8 mouse cellular contexts compared by ENCODE assay signal in genomic region chr8:121949222-121949800, GRCm38 (mm10). TPM values are rescaled to one million over a fixed set of nuclear protein-coding genes. Genes with fewer than 3 reads are reported as not detected.
DNase-seq lines count a peak whose midpoint lies in the region; ATAC-seq lines count a peak whose summit lies in the region.

Gene Banp, plus strand, starts transcription at chr8:121949750.

- H3K4me3 ChIP-seq in embryonic facial prominence, embryonic 11.5 days (ENCODE audit: low read depth, low read length) = peak within 1 kb of the TSS; percentile 95
- H3K4me3 ChIP-seq in hindbrain, embryonic 11.5 days (ENCODE audit: low read depth, low read length) = peak within 1 kb of the TSS; percentile 95
- peak within 1 kb of the TSS; percentile 94 for H3K4me3 ChIP-seq in liver, embryonic 12.5 days

- no peaks in the 10 kb centered on the region for H3K9me3 ChIP-seq in embryonic facial prominence, embryonic 11.5 days (replicated peaks; ENCODE audit: control insufficient read depth, low read length)
- H3K9me3 ChIP-seq in hindbrain, embryonic 11.5 days (ENCODE audit: control insufficient read depth, low read length) = no peaks in the 10 kb centered on the region
- H3K9me3 ChIP-seq in liver, embryonic 12.5 days (replicated peaks) = no peaks in the 10 kb centered on the region

- peak within 1 kb of the TSS; percentile 79 for H3K4me2 ChIP-seq in embryonic facial prominence, embryonic 11.5 days (ENCODE audit: low read depth, low read length)
- peak within 1 kb of the TSS; percentile 83 for H3K4me2 ChIP-seq in hindbrain, embryonic 11.5 days (replicated peaks; ENCODE audit: low read depth, low read length)
- H3K4me2 ChIP-seq in liver, embryonic 12.5 days = peak within 1 kb of the TSS; percentile 87

- peak in 1 of 2 experiments; percentile 40 for DNase-seq in heart, adult 18-20 months
- DNase-seq in heart, adult 11 months = no peak
- no peak for DNase-seq in embryonic facial prominence, embryonic 11.5 days (ENCODE audit: low spot score)
- no peak for DNase-seq in hindbrain, embryonic 11.5 days (ENCODE audit: low spot score)
- DNase-seq in ovary, postnatal 10 days (ENCODE audit: low spot score) = no peak

- ATAC-seq in CD4-positive, CD25-positive, alpha-beta regulatory T cell, adult 4 months = no peak
- ATAC-seq in embryonic facial prominence, embryonic 11.5 days (replicated peaks; ENCODE audit: insufficient number of reproducible peaks, low FRiP score, low TSS enrichment, low read depth) = no peak
- no peak for ATAC-seq in hindbrain, embryonic 11.5 days (ENCODE audit: low FRiP score)
- ATAC-seq in liver, embryonic 12.5 days = no peak
- ATAC-seq in frontal cortex, adult (ENCODE audit: low TSS enrichment) = no peak

- H3K27me3 ChIP-seq in embryonic facial prominence, embryonic 11.5 days (ENCODE audit: control insufficient read depth, insufficient read depth, low read length) = no peaks in the 10 kb centered on the region
- H3K27me3 ChIP-seq in hindbrain, embryonic 11.5 days (ENCODE audit: control insufficient read depth, insufficient read depth, low read length) = no peaks in the 10 kb centered on the region
- peaks cover 7% of the 10 kb centered on the region; the same call in 1 of the 2 replicates for H3K27me3 ChIP-seq in liver, embryonic 12.5 days (replicated peaks)

- peak within 1 kb of the TSS; percentile 98 for H3K9ac ChIP-seq in embryonic facial prominence, embryonic 11.5 days (replicated peaks; ENCODE audit: low read length)
- peak within 1 kb of the TSS; percentile 96 for H3K9ac ChIP-seq in hindbrain, embryonic 11.5 days (ENCODE audit: low read depth, low read length)
- H3K9ac ChIP-seq in liver, embryonic 12.5 days = peak within 1 kb of the TSS; percentile 95

- H3K27ac ChIP-seq in embryonic facial prominence, embryonic 11.5 days (replicated peaks; ENCODE audit: low read depth, low read length) = peak within 1 kb of the TSS; percentile 84
- H3K27ac ChIP-seq in hindbrain, embryonic 11.5 days (ENCODE audit: low read depth, low read length) = peak within 1 kb of the TSS; percentile 93
- peak within 1 kb of the TSS; percentile 98 for H3K27ac ChIP-seq in liver, embryonic 12.5 days

- no peaks in the 10 kb centered on the region for H3K36me3 ChIP-seq in embryonic facial prominence, embryonic 11.5 days (replicated peaks; ENCODE audit: control insufficient read depth, insufficient read depth, low read depth, low read length)
- no peaks in the 10 kb centered on the region for H3K36me3 ChIP-seq in hindbrain, embryonic 11.5 days (ENCODE audit: control insufficient read depth, insufficient read depth, low read length)
- H3K36me3 ChIP-seq in liver, embryonic 12.5 days = peaks cover 18% of the 10 kb centered on the region

- 67% methylated on average over 6 of the region's 6 CpGs for WGBS in embryonic facial prominence, embryonic 11.5 days
- 73% methylated on average over 6 of the region's 6 CpGs for WGBS in hindbrain, embryonic 11.5 days
- WGBS in liver, embryonic 12.5 days (ENCODE audit: insufficient replicate concordance) = 51% methylated on average over 6 of the region's 6 CpGs

- H3K4me1 ChIP-seq in embryonic facial prominence, embryonic 11.5 days (ENCODE audit: control insufficient read depth, insufficient read depth, low read length) = peaks cover 4% of the 10 kb centered on the region; the same call in 1 of the 2 replicates
- peaks cover 9% of the 10 kb centered on the region for H3K4me1 ChIP-seq in hindbrain, embryonic 11.5 days (replicated peaks; ENCODE audit: control insufficient read depth, insufficient read depth, low read length)
- H3K4me1 ChIP-seq in liver, embryonic 12.5 days = peaks cover 70% of the 10 kb centered on the region

RNA-seq across cellular contexts. Expression of gene Banp, which starts in this region (rescaled TPM):
- total RNA-seq in heart, adult 18-20 months (2021) = 10 to 100 TPM; 30.4 to 35.6 TPM
- 10 to 100 TPM; 34.5 to 47.5 TPM for polyA plus RNA-seq in CD4-positive, CD25-positive, alpha-beta regulatory T cell, adult 4 months (2017; shearing (Covaris generic))
- 50.5 and 56.2 TPM in 2 replicates for polyA plus RNA-seq in embryonic facial prominence, embryonic 11.5 days (2014; fragmentation: Nextera tagmentation; extraction: Ambion mirVana)
- 50.8 and 51.8 TPM in 2 replicates for polyA plus RNA-seq in hindbrain, embryonic 11.5 days (2014; fragmentation: Nextera tagmentation; extraction: Ambion mirVana)
- 22.4 and 25.4 TPM in 2 replicates for polyA plus RNA-seq in liver, embryonic 12.5 days (2016; fragmentation: Nextera tagmentation; extraction: Ambion mirVana)
